Mouse (Mus musculus) G1E (cell line): ENCODE measurements around the gene Tent4a.

ENCODE experiments used
- CTCF ChIP-seq: IDR thresholded peaks from 2 replicates; pipeline ENCODE4 v1.5.1; 2012; ENCODE audit warnings: low read depth, low read length, inconsistent platforms, mixed read lengths
- TAL1 ChIP-seq: conservative IDR thresholded peaks from 2 replicates; pipeline ENCODE4 v1.6.1; 2012; ENCODE audit warnings: low read depth, low read length, inconsistent platforms, mixed read lengths

DNA sequence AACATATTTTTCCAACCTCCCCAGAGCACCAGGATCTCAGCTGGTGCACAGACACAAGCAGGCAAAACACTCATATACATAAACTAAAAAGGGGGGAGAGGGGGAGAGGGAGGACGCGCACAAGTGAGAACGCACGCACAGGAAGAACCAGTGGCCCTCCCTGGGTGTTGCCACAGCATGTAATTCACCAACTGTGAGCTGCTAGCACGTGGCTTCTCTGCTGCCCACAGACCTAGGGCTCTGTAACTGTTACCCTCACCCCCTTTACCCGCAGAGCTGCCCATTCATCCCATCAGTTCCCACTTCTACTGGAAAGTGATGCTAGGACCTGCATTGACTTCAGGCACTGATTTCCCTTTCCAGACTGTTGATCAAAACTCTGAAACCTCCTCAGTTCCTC, 15.3 kb downstream of the Tent4a start:
- TF ChIP-seq TAL1 = no peak
- no peak for TF ChIP-seq CTCF
